Mouse (Mus musculus) stomach, postnatal 0 days (tissue): Measurements from ENCODE around the gene Gm20671. TPM values are rescaled to one million over a fixed set of nuclear protein-coding genes. Genes with fewer than 3 reads are reported as not detected.

Experiments used
- ATAC-seq: fragments of 200-750 bp; cut with Nextera tagmentation; 2 replicates; pipeline ENCODE4 v1.8.0; 2017; ENCODE audit not compliant: low FRiP score, low TSS enrichment
- DNase-seq: peaks from one replicate; pipeline ENCODE4 v3.0.0-alpha.2; 2016; ENCODE audit warnings: low spot score
- H3K27ac ChIP-seq: fragments of 300-500 bp; sonication (generic); replicated peaks from 2 replicates; pipeline ENCODE4 v1.5.1; 2014; ENCODE audit warnings: mild to moderate bottlenecking, control low read depth
- H3K27me3 ChIP-seq: fragments of 300-500 bp; sonication (generic); 2 replicates; pipeline ENCODE4 v1.6.1; 2014; ENCODE audit warnings: low read length; ENCODE audit not compliant: control insufficient read depth, insufficient read depth
- H3K36me3 ChIP-seq: fragments of 300-500 bp; sonication (generic); 2 replicates; pipeline ENCODE4 v1.6.1; 2014; ENCODE audit warnings: low read length, mixed read lengths; ENCODE audit not compliant: control insufficient read depth, insufficient read depth
- H3K4me1 ChIP-seq: fragments of 300-500 bp; sonication (generic); replicated peaks from 2 replicates; pipeline ENCODE4 v1.6.1; 2014; ENCODE audit warnings: antibody characterized with exemption; ENCODE audit not compliant: control insufficient read depth, insufficient read depth
- H3K4me2 ChIP-seq: fragments of 300-500 bp; sonication (generic); replicated peaks from 2 replicates; pipeline ENCODE4 v1.6.1; 2014; ENCODE audit warnings: low read depth, mild to moderate bottlenecking, control low read depth, moderate library complexity
- H3K4me3 ChIP-seq: fragments of 300-500 bp; sonication (generic); 2 replicates; pipeline ENCODE4 v1.5.1; 2014; ENCODE audit warnings: low read depth, low read length, control low read depth
- H3K9ac ChIP-seq: fragments of 300-500 bp; sonication (generic); 2 replicates; pipeline ENCODE4 v1.6.1; 2014; ENCODE audit warnings: mild to moderate bottlenecking, low read length, control low read depth, mixed read lengths
- H3K9me3 ChIP-seq: fragments of 300-500 bp; sonication (generic); 2 replicates; pipeline ENCODE4 v1.6.1; 2016; ENCODE audit warnings: low read length; ENCODE audit not compliant: control insufficient read depth
- CTCF ChIP-seq: IDR thresholded peaks from 2 replicates; pipeline ENCODE4 v1.5.1; 2016; ENCODE audit warnings: antibody characterized with exemption, low read depth, mild to moderate bottlenecking, moderate library complexity
- EP300 ChIP-seq: optimal IDR thresholded peaks from 2 replicates; pipeline ENCODE3; 2016; ENCODE audit warnings: antibody characterized with exemption
- WGBS: fragments of 180-500 bp; shearing (Covaris S2); extraction: QIAGEN DNeasy Blood & Tissue Kit; methylation state at CpG from one replicate; pipeline ENCODE4 v1.1.7; 2014; 5-methylcytosine and 5-hydroxymethylcytosine counted together
- polyA plus RNA-seq: library from polyadenylated mRNA; unstranded; fragments of >200 nt; fragmentation: Nextera tagmentation; extraction: Ambion mirVana; gene quantifications from 2 replicates; pipeline ENCODE4 v1.2.1, GENCODE M21; 2015

Gm20671 gene
- polyA plus RNA-seq = not detected in 2 replicates

- Histone ChIP-seq H3K9ac (no peak within 1 kb of the TSS), H3K4me2 (no peak within 1 kb of the TSS), H3K4me1 (no peaks in the 10 kb centered on the region), H3K27me3 (no peaks in the 10 kb centered on the region), H3K9me3 (no peaks in the 10 kb centered on the region), H3K27ac (no peak within 1 kb of the TSS), H3K4me3 (no peak within 1 kb of the TSS), H3K36me3 (peaks cover 10% of the 10 kb centered on the region)
- TF ChIP-seq CTCF (no peak), EP300 (no peak)
- ATAC-seq (no peak), DNase-seq (no peak)
- 88% methylated on average over 7 of the region's 7 CpGs for WGBS
Measured at GRCm38 (mm10) chr5:32827009-32827408, at the start of gene Gm20671. Gene Gm20671 (minus strand): TSS chr5:32827109.

DNA sequence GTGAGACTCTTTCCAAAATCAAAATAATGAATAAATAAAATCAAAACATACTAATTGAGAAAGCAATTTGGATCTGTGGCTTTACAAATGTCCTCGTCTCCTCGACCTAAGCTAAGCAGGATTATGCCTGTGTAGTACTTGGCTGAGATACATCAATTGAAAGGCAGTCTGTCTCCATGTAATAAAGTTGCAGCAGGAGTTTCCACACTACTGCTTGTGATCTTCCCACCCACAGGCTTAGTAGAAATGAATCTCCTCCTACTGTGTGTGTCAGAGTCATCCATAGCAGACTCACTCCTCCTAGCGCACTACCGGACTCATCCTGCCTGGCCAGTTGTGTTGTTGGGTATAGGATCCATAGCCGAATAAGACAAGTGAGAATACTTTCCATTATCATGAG, 45.4 kb upstream of the Gm20671 start:
- H3K4me2 ChIP-seq = no peak overlapping the region
- DNase-seq = no peak
- peaks cover 13% of the 10 kb centered on the region for H3K36me3 ChIP-seq
- no peak overlapping the region for H3K9ac ChIP-seq
- H3K4me3 ChIP-seq = no peak overlapping the region
- H3K4me1 ChIP-seq = no peaks in the 10 kb centered on the region
- WGBS = 90% methylated on average over 5 of the region's 5 CpGs
- H3K27ac ChIP-seq = no peak overlapping the region
- TF ChIP-seq CTCF (no peak), EP300 (no peak)
- H3K9me3 ChIP-seq = no peaks in the 10 kb centered on the region
- no peak for ATAC-seq
- H3K27me3 ChIP-seq = no peaks in the 10 kb centered on the region

DNA sequence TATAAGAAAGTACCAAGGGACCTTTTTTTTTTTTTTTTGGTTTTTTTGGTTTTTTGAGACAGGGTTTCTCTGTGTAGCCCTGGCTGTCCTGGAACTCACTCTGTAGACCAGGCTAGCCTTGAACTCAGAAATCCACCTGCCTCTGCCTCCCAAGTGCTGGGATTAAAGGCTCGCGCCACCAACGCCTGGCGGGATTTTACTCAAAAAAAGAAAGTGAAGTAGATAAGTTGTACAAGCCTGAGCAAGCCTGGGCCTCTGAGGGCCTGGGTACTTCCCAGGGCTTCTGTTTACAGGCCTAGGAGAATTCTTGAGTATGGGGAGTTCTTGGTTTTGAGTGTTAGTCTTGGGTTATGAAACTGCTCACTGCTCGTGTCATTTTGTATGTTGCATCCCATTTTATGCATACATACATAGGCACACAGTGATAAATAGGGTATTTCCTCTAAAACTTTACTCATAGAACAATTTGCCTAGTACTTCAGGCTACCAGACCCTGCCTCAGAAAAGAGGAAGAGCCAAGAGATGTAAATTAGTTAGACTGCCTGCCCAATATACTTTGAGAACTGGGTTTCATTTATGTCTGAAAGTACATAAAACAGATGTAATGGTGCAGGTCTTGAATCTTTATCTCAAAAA, 42.6 kb upstream of the Gm20671 start:
- H3K36me3 ChIP-seq = peaks cover 13% of the 10 kb centered on the region
- WGBS = 88% methylated on average over 5 of the region's 5 CpGs
- no peaks in the 10 kb centered on the region for H3K4me1 ChIP-seq
- no peak for DNase-seq
- H3K4me2 ChIP-seq = no peak overlapping the region
- H3K9ac ChIP-seq = no peak overlapping the region
- TF ChIP-seq CTCF = no peak
- no peak for ATAC-seq
- H3K27ac ChIP-seq = no peak overlapping the region
- no peaks in the 10 kb centered on the region for H3K9me3 ChIP-seq
- no peak overlapping the region for H3K4me3 ChIP-seq
- no peaks in the 10 kb centered on the region for H3K27me3 ChIP-seq

GRCm38 (mm10) chr5:32863253-32864228, 36.6 kb upstream of the Gm20671 start, which contains the start of gene Depdc5:
Gene Depdc5 (plus strand): TSS chr5:32863701.
- Histone ChIP-seq H3K9ac (peak within 1 kb of the TSS; percentile 80), H3K27me3 (no peaks in the 10 kb centered on the region), H3K4me3 (peak within 1 kb of the TSS; percentile 75), H3K9me3 (no peaks in the 10 kb centered on the region), H3K4me2 (peak within 1 kb of the TSS; percentile 74), H3K36me3 (0 out of 2 replicates have a peak, but pooled peaks cover 7% of the 10 kb centered on the region), H3K4me1 (no peaks in the 10 kb centered on the region), H3K27ac (peak within 1 kb of the TSS; percentile 78)
- ATAC-seq (peak; percentile 100), DNase-seq (peak; percentile 98)
- under 1% methylated on average over 56 of the region's 64 CpGs for WGBS
- TF ChIP-seq CTCF = no peak
- no peak for TF ChIP-seq EP300

DNA sequence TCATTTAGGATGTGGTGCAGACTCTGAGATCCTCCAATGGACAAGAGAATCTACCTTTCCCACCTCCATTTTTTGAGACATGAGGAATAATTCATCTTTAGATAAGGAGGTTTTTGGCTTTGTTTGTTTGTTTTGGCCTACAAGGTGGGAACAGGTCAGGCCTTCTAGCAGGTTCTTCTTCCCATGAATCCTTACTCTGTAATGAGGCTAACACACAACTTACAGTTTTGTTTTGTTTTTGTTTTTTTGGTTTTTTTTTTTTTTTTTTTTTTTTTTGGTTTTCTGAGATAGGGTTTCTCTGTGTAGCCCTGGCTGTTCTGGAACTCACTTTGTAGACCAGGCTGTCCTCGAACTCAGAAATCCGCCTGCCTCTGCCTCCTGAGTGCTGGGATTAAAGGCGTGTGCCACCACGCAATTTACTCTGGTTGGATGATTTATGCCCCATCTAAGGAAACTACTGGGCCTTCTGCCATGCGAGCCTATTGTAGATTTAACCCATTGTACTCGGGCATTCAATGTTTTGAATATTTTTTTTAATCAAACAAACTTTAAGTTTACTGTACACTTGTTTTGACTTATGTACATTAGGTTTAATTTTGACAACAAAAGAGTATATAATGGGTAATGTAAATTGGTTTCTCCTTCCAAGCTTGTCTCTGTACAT, 35.7 kb upstream of the Gm20671 start:
- ATAC-seq (no peak), DNase-seq (no peak)

More for the DNA sequence above, 35.7 kb upstream of the Gm20671 start:
- Histone ChIP-seq H3K4me3 (peak overlapping the region; percentile 75; the same call in 1 of the 2 replicates), H3K9ac (no peak overlapping the region), H3K4me2 (no peak overlapping the region; the same call in 1 of the 2 replicates), H3K27ac (no peak overlapping the region), H3K27me3 (no peaks in the 10 kb centered on the region), H3K36me3 (no peaks in the 10 kb centered on the region), H3K4me1 (no peaks in the 10 kb centered on the region), H3K9me3 (no peaks in the 10 kb centered on the region)
- 37% methylated on average over 6 of the region's 6 CpGs for WGBS
- TF ChIP-seq EP300 = no peak
- TF ChIP-seq CTCF = no peak
